Mouse (Mus musculus) ES-Bruce4 (cell line): ENCODE results near the gene Lypla2.

ENCODE experiments used
- EP300 ChIP-seq: IDR thresholded peaks from 2 replicates; pipeline ENCODE4 v1.6.1; 2011; ENCODE audit warnings: low read depth, low read length; ENCODE audit not compliant: insufficient read depth
- POLR2A ChIP-seq: IDR thresholded peaks from one replicate; pipeline ENCODE4 v1.8.1; 2011; ENCODE audit warnings: low read length; ENCODE audit not compliant: insufficient read depth

- TF ChIP-seq POLR2A (no peak), EP300 (no peak)
These were observed 22.1 kb downstream of the Lypla2 start for GRCm38 (mm10) chr4:135950365-135950764.
